Mouse (Mus musculus): ENCODE measurements around the gene Ebna1bp2.

GRCm38 (mm10) chr4:118642346-118643190, 22.0 kb downstream of the Ebna1bp2 start:
- TF ChIP-seq EP300 (optimal IDR thresholded peaks at IDR 0.05), result no peak
- no peak for TF ChIP-seq CTCF (IDR thresholded peaks at IDR 0.05; ENCODE audit: low read depth)

Data from stomach, postnatal 0 days (tissue).